Mouse (Mus musculus) thymus, adult 2 months (tissue): ENCODE results near the gene Megf8.

ENCODE experiments used
- CTCF ChIP-seq: fragments of 200-500 bp; IDR thresholded peaks from 2 replicates; pipeline ENCODE4 v1.5.1; 2012; ENCODE audit warnings: mild to moderate bottlenecking, control low read depth, low read length, moderate library complexity, borderline replicate concordance; ENCODE audit not compliant: control insufficient read depth, poor library complexity, insufficient read depth; ENCODE audit errors: extremely low read depth
- POLR2A ChIP-seq: fragments of 200-500 bp; IDR thresholded peaks from 2 replicates; pipeline ENCODE4 v1.6.1; 2012; ENCODE audit warnings: mild to moderate bottlenecking, low read length, control low read depth, moderate library complexity; ENCODE audit not compliant: control insufficient read depth, poor library complexity, insufficient read depth; ENCODE audit errors: extremely low read depth

- TF ChIP-seq CTCF, result no peak
- no peak for TF ChIP-seq POLR2A
Measured at GRCm38 (mm10) chr7:25269029-25269428, 47.9 kb upstream of the Megf8 start.
